Mouse (Mus musculus): ENCODE results near the gene Brinp1. TPM values are rescaled to one million over a fixed set of nuclear protein-coding genes. Genes with fewer than 3 reads are reported as not detected.
"Not testable (repeated sequence)": the region's sequence is repeated elsewhere in the genome, so short reads cannot be mapped to it uniquely, and the experiment has no call there.

Gene Brinp1
- total RNA-seq, 2 experiments from 2014 or later = 187 to 213 TPM

DNA sequence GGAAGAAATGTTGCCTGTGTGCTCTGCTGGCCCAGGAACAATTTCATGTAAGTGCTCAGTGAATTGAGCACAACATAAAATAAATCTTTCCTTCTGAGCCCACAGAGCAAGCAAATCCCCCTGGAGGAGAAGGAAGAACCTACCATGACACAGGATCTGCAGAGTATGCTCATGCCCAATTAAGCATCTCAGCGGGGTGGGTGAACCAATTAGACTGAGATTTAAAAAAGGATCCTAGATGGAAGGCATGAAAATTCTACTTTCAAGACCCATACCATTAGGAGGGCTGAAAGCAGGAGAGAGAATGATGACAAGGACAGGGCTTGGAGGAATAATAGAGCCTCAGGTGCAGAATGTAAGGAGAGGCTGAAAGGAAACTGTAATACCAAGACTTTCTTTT is 107.2 kb downstream of the Brinp1 start:
- DNase-seq (ENCODE audit: low spot score in 2 of 2) = no peak

DNA sequence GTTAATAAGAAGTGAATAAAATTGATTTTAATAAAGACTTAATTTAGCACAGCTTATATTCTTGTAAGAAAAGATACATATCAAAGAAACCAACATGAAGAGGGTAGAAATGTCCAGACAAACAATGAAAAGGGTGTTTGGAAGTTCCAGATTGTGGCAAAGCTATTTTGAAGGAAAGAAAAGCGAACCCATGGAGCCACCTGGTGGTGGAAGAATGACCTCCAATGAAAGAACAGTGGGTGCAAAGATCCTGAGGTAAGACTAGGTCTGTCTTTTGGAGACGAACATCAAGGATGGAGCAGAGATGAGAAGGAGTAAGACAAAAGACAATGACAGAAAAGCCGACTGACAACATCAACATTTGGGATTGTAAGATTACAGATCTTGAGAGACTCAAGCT is 108.2 kb downstream of the Brinp1 start:
- DNase-seq (ENCODE audit: low spot score in 2 of 2) = peak in 1 of 2 experiments; percentile 34

DNA sequence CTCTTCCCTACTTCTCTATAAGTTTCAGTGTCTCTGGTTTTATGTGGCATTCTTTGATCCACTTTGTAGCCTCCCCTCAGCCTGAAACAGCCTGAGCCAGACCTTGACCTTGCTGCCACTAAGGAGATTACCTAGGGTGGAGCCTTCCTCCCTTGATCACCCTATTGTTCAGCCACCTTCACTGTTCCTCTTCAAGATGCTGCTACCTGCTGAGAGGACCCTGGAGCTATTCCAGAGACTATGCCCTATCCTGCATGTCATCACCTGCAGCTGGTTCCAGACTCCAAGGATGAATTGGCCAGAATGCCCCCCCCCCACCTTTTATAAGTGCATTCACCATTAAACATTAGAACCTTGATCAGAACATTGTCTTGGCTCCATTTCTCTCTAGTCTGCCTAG is 140.2 kb downstream of the Brinp1 start:
- not testable (repeated sequence) for DNase-seq (ENCODE audit: low spot score in 2 of 2)

DNA sequence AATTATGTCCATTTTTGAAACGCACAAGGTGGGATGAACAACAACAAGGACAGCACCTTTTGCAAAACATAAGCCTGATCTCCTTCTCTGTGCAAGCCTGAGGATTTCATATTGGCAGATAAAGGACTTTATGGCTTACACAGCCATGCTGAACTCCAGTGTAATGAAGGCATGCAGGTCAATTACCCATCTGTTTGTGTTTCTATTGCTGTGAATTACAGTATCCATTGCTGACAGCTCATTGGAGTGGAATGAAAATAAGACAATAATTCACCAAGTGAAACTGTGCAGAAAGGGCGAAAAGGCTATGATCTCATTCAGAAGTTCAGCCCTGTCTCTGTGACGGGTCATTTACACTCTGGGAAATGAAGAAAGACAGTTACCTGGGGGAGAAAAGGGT is 147.7 kb downstream of the Brinp1 start:
- no peak for DNase-seq (ENCODE audit: low spot score in 2 of 2)

DNA sequence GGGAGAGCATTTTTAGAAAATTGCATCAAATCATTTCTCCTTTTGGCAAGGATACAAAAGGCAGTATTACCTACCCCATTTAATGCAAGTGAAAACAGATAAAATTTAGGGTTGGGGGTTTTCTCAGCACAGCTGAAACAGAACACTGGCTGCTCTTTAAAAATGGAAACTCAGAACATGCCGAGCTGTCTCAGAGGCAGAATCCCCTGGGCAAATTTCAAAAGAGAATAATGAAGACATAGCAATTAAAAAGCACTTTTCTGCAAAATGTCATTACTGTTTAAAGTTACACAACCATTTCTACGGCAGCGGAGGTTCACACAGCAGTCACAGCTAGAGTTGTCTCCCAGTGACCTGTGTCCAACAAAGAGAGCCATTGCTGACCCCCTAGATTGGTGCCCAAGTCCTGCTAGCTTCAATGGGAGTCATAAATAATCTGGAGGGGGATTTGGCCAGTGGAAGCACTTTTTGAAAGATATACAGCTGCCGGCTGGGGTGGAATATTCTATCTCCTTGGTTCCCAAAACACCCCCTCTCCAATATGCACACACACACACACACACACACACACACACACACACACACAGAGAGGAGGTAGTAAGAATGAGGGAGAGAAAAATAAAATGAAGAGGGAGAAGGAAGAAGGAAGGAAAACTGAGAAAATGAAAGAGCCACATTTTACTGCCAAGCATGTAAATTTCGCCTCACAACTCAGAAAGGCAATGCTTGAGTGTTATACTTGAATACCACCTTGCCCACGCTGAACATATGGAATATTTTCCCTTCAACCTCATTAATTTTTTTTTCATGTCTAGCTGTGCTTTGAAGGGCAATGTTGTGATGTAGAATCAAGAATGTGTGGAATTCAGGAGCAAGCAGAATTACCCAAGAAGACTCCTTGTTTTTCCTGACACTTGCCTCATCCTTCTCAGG is 152.0 kb downstream of the Brinp1 start:
- DNase-seq (ENCODE audit: low spot score in 2 of 2) = peak; percentile 33 to 40

DNA sequence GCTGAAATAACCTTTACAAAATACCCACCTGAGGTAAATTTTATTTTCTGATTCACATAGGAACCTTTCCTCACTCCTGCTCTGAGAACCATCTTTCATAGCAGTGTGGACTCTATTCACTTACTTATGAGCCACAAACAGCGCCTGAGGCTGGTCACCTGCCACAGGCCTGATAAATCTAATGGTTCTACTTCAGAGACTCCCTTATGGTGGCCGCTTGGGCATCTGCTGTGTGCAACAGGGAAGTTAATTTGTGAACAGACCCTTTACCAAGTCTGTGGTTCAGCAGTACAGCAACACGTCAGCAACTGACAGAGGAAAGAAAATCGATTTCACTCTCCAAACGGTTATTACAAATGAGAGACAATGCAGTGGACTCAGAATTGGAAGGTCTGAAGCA is 164.2 kb downstream of the Brinp1 start:
- no peak for DNase-seq (ENCODE audit: low spot score in 2 of 2)

DNA sequence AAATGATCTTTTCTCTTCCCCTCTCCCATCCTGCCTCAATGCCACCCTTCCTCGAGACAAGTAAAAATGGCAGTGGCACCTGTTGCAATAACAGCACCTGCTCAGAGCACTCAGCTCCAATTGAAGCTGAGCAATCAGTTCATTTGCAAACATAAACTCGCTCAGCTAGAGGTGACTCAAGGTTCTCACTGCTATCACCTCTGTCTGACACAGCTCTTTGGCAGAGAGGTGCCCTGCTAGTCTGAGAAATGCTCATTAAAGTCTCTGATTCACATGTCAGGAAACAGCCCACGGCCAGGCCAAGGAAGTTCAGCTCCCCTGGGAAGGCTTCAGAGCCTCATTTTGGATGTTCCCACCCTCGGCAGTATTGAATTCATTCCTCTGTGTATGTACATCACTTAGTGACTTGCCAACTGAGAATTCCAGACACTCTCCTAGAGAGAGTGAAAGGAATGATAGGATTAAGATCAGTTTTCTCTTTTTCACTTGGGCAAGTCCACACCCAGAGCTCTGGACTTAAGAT is 165.7 kb downstream of the Brinp1 start:
- no peak for DNase-seq (ENCODE audit: low spot score in 2 of 2)

DNA sequence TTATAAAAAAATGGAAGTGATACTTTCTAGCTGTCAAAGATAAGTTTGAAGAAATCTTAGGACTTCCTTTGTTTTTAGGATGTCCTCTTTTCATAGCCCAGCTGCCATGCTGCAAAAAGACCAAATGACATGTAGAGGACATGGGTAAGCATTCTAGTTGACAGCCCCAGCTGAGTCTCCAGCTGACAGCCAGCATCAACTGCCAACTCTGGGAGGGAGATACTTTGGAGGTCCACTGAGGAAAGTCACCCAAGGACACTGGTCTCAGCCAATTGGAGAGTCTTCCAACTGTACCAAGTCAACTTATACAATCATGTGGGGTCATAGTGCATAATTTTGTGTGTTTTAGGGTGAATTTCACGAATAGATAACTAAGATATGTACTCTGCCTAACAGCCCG is 166.6 kb downstream of the Brinp1 start:
- DNase-seq (ENCODE audit: low spot score in 2 of 2) = no peak

DNA sequence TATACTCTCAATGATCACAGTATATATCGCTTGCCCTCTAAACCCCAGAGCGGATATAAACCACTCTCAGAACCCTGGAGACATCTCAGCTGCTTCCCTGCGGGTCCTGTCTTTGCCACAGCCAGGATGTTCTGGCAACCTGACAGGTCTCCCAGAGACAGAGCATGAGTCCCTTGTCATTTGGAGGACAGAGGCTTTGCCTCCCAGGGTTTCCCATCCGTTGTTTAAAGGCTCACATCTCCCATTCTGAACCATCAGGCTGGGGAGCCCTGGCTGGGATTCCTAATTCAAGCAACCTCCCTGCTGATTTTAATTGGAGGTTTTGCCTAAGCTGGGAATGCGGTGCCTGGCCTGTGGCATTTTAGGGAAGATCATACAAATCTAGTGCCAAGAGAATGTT is 185.9 kb downstream of the Brinp1 start:
- peak; percentile 40 to 46 for DNase-seq (ENCODE audit: low spot score in 2 of 2)

DNA sequence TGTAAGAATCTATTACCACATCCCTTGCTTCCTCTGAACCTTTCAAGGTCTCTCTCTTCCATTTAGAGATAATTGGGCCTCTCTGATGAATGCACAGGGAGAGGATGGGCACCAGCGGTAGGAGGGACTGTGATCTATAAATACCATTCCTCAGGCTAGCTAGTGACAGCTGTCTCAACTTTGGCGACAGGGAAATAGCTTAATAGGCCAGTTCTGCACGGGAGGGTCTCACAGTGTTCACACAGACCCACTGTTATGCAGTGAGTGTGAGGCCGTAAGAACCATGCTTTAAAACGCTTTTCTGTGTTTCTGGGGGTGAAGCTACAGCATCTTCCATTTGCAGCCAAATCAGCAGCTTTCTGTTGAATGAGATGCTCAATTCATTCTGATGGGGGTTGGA is 186.8 kb downstream of the Brinp1 start:
- DNase-seq (ENCODE audit: low spot score in 2 of 2) = no peak

DNA sequence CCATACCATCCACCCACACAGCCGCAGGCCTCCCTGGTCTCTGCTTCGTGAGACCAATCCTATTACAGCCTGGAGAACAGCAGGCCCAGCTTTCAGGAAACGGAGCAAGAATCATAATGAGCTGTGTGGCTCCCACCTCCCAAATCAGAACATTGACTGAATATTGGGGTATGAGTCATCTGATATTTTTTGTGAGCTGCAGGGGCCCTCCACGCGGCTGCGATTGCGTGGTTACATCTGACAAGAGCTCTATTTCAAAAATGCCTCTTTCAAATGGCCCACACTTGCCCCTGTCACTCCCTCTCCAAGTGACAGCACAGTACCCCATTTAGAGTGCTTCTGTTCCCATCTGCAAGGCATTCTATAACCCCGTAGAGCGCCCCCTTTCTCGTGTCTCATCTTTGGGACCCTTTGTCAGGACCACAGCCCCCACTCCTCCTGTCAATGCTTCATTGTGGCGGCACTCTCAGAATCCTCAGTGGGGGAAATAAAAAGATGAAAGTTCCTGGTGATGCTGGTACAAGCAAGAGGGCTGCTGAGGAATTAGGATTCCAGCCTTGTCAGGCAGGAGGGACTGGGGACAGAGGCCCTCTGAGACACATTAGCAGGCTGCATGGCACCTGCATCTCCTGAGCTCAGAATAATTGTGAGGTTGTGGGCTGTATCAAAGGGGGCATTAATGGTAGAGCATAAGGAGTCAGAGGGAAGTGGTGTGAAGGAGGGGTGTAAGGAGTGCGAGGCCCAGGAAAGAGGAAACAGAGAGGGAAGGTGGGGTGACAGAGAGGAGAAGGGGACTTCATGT is 188.2 kb downstream of the Brinp1 start:
- DNase-seq (ENCODE audit: low spot score in 2 of 2) = peak; percentile 55 to 64

DNA sequence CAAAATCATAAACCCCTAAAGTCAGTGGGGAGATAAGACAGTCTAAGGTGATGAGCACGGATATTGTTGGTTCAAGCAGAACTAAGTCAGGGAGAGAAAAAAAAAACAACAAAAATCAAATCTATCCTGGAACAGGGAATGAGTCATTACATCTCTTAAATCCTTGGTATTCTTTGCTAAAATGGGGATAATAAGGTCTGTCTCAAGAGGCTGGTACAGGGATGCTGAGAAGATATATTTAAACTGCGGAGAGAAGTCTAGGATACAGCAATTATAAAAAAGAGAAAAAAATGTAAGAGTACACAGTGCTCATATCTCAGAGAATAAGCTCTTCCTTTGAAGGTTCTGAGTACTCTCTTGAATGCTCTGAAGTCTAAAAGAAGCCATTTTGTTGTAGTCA is 189.3 kb downstream of the Brinp1 start:
- no peak for DNase-seq (ENCODE audit: low spot score in 2 of 2)

DNA sequence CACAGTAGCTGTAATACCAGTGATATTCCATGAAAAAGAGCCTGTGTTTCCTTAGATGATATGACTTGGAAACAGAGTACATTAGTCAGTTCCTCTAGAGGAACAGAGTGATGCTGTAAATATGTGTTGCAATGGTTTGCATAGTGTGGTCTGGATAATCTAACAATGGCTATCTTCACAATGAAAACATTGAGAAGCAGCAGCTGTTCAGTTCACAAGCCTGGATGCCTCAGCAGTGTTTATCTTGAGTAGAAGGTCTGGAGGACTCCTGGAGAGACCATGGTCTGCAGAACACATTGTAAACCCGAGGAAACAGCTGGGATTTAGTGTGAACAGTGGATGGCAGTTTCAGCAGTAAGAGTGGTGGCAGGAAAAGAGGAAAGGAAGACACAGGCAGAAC is 233.2 kb downstream of the Brinp1 start:
- no peak for DNase-seq (ENCODE audit: low spot score in 2 of 2)

All from layer of hippocampus, postnatal 14 days (tissue).